Mouse (Mus musculus) heart, postnatal 0 days (tissue): ENCODE results near the gene Arhgap32. TPM values are rescaled to one million over a fixed set of nuclear protein-coding genes. Genes with fewer than 3 reads are reported as not detected.

Source experiments
- ATAC-seq: fragments of 200-750 bp; cut with Nextera tagmentation; 2 replicates; pipeline ENCODE4 v1.8.0; 2017; ENCODE audit warnings: low read depth, moderate number of reproducible peaks, moderate library complexity; ENCODE audit not compliant: insufficient read depth
- DNase-seq: peaks from one replicate; pipeline ENCODE4 v3.0.0-alpha.2; 2016; ENCODE audit warnings: low spot score
- H3K27ac ChIP-seq: fragments of 300-500 bp; sonication (generic); 2 replicates; pipeline ENCODE4 v1.5.1; 2014; ENCODE audit warnings: low read depth, mild to moderate bottlenecking
- H3K27me3 ChIP-seq: fragments of 300-500 bp; sonication (generic); 2 replicates; pipeline ENCODE4 v1.6.1; 2014; ENCODE audit warnings: low read length, mixed read lengths; ENCODE audit not compliant: control insufficient read depth, insufficient read depth
- H3K36me3 ChIP-seq: fragments of 300-500 bp; sonication (generic); replicated peaks from 2 replicates; pipeline ENCODE4 v1.6.1; 2014; ENCODE audit warnings: low read length, mixed read lengths; ENCODE audit not compliant: control insufficient read depth, insufficient read depth
- H3K4me1 ChIP-seq: fragments of 300-500 bp; sonication (generic); 2 replicates; pipeline ENCODE4 v1.6.1; 2014; ENCODE audit warnings: antibody characterized with exemption; ENCODE audit not compliant: control insufficient read depth, insufficient read depth
- H3K4me2 ChIP-seq: fragments of 300-500 bp; sonication (generic); 2 replicates; pipeline ENCODE4 v1.6.1; 2014; ENCODE audit warnings: low read depth, mild to moderate bottlenecking, low read length, moderate library complexity
- H3K4me3 ChIP-seq: fragments of 300-500 bp; sonication (generic); 2 replicates; pipeline ENCODE4 v1.5.1; 2014; ENCODE audit warnings: low read depth, low read length
- H3K9ac ChIP-seq: fragments of 300-500 bp; sonication (generic); replicated peaks from 2 replicates; pipeline ENCODE4 v1.6.1; 2014; ENCODE audit warnings: low read depth, low read length, mixed read lengths
- H3K9me3 ChIP-seq: fragments of 300-500 bp; sonication (generic); replicated peaks from 2 replicates; pipeline ENCODE4 v1.6.1; 2016; ENCODE audit warnings: low read length; ENCODE audit not compliant: control insufficient read depth
- CTCF ChIP-seq: IDR thresholded peaks from 2 replicates; pipeline ENCODE4 v1.5.1; 2016; ENCODE audit warnings: antibody characterized with exemption, control low read depth, low read depth
- EP300 ChIP-seq: IDR thresholded peaks from 2 replicates; pipeline ENCODE4 v1.6.1; 2016; ENCODE audit warnings: antibody characterized with exemption, low read depth
- WGBS: fragments of 180-500 bp; shearing (Covaris S2); extraction: QIAGEN DNeasy Blood & Tissue Kit; methylation state at CpG from one replicate; pipeline ENCODE4 v1.1.7; 2014; 5-methylcytosine and 5-hydroxymethylcytosine counted together
- polyA plus RNA-seq: library from polyadenylated mRNA; unstranded; fragments of >200 nt; fragmentation: Nextera tagmentation; extraction: Ambion mirVana; gene quantifications from 2 replicates; pipeline ENCODE4 v1.2.1, GENCODE M21; 2015
- total RNA-seq: library from RNA; depleted of rRNA; stranded (reverse); fragments of >200 nt; gene quantifications from 2 replicates; pipeline ENCODE4 v1.2.3, GENCODE M21; 2014; ENCODE audit warnings: low replicate concordance

Gene Arhgap32
- total and polyA plus RNA-seq, 2 experiments from 2014 or later, result 1.8 to 9.0 TPM

- no peaks in the 10 kb centered on the region for H3K36me3 ChIP-seq
- no peak overlapping the region for H3K4me2 ChIP-seq
- H3K4me1 ChIP-seq, result peaks cover 6% of the 10 kb centered on the region
- no peak for ATAC-seq
- 93% methylated on average over 14 of the region's 14 CpGs for WGBS
- H3K9me3 ChIP-seq, result no peaks in the 10 kb centered on the region
- H3K27ac ChIP-seq, result no peak overlapping the region
- no peaks in the 10 kb centered on the region for H3K27me3 ChIP-seq
- no peak for TF ChIP-seq EP300
- no peak for TF ChIP-seq CTCF
- DNase-seq, result no peak
- no peak overlapping the region for H3K9ac ChIP-seq
- H3K4me3 ChIP-seq, result no peak overlapping the region
Measured at GRCm38 (mm10) chr9:32137697-32138426, 21.9 kb downstream of the Arhgap32 start.

- Histone ChIP-seq H3K9ac (no peak overlapping the region), H3K27me3 (no peaks in the 10 kb centered on the region), H3K9me3 (no peaks in the 10 kb centered on the region), H3K36me3 (no peaks in the 10 kb centered on the region), H3K27ac (no peak overlapping the region), H3K4me3 (no peak overlapping the region), H3K4me1 (peaks cover 9% of the 10 kb centered on the region), H3K4me2 (no peak overlapping the region)
- WGBS, result 92% methylated on average over 5 of the region's 5 CpGs
- no peak for TF ChIP-seq CTCF
- ATAC-seq, result no peak
- DNase-seq, result no peak
Measured at GRCm38 (mm10) chr9:32138616-32139015, 22.7 kb downstream of the Arhgap32 start.

- no peak for TF ChIP-seq EP300
- TF ChIP-seq CTCF, result no peak
- Histone ChIP-seq H3K36me3 (no peaks in the 10 kb centered on the region), H3K9me3 (no peaks in the 10 kb centered on the region), H3K4me2 (no peak overlapping the region), H3K4me1 (peaks cover 9% of the 10 kb centered on the region), H3K4me3 (no peak overlapping the region), H3K9ac (no peak overlapping the region), H3K27ac (no peak overlapping the region), H3K27me3 (no peaks in the 10 kb centered on the region)
- DNase-seq, result no peak
- no peak for ATAC-seq
- 79% methylated on average over 5 of the region's 5 CpGs for WGBS
Measured at GRCm38 (mm10) chr9:32139641-32140040, 23.7 kb downstream of the Arhgap32 start.

- no peak overlapping the region; the same call in 1 of the 2 replicates for H3K4me2 ChIP-seq
- peaks cover 26% of the 10 kb centered on the region for H3K4me1 ChIP-seq
- H3K27ac ChIP-seq, result no peak overlapping the region; the same call in 1 of the 2 replicates
- no peak overlapping the region for H3K9ac ChIP-seq
- DNase-seq (no peak), ATAC-seq (0 out of 2 replicates have a peak, but pooled peaks have one; percentile 22)
- TF ChIP-seq EP300, result no peak
- TF ChIP-seq CTCF, result no peak
- 46% methylated on average over 3 of the region's 3 CpGs for WGBS
- H3K4me3 ChIP-seq, result no peak overlapping the region
- no peaks in the 10 kb centered on the region for H3K36me3 ChIP-seq
- no peaks in the 10 kb centered on the region for H3K27me3 ChIP-seq
- H3K9me3 ChIP-seq, result no peaks in the 10 kb centered on the region
Measured at GRCm38 (mm10) chr9:32142834-32143233, 26.9 kb downstream of the Arhgap32 start.

- Histone ChIP-seq H3K27ac (no peak overlapping the region), H3K9ac (no peak overlapping the region), H3K4me2 (no peak overlapping the region), H3K9me3 (no peaks in the 10 kb centered on the region), H3K27me3 (no peaks in the 10 kb centered on the region), H3K4me1 (peaks cover 26% of the 10 kb centered on the region), H3K36me3 (no peaks in the 10 kb centered on the region), H3K4me3 (no peak overlapping the region)
- WGBS, result 91% methylated on average over 3 of the region's 3 CpGs
- no peak for DNase-seq
- no peak for TF ChIP-seq CTCF
- no peak for ATAC-seq
Measured at GRCm38 (mm10) chr9:32143451-32143850, 27.5 kb downstream of the Arhgap32 start.
